Comparison of ENCODE assay signal across 8 mouse cellular contexts in genomic region chr1:97769294-97769903, GRCm38 (mm10). TPM values are rescaled to one million over a fixed set of nuclear protein-coding genes. Genes with fewer than 3 reads are reported as not detected.
A peak's percentile ranks its signal among the peaks of the same experiment; 100 is the strongest.
DNase-seq lines count a peak whose midpoint lies in the region; ATAC-seq and TF ChIP-seq lines count a peak whose summit lies in the region.

No protein-coding gene starts in this region.

- no peak for TF ChIP-seq POLR2A in limb, embryonic 14.5 days (IDR thresholded peaks at IDR 0.05; ENCODE audit: borderline replicate concordance, extremely low read depth, insufficient read depth, insufficient read length)

- no peaks in the 10 kb centered on the region for H3K9me3 ChIP-seq in embryonic facial prominence, embryonic 15.5 days (replicated peaks)
- no peaks in the 10 kb centered on the region for H3K9me3 ChIP-seq in hindbrain, embryonic 10.5 days
- H3K9me3 ChIP-seq in limb, embryonic 14.5 days (ENCODE audit: control insufficient read depth, low read length): no peaks in the 10 kb centered on the region

- DNase-seq in kidney, adult 18-20 months: peak; percentile 43
- no peak for DNase-seq in kidney, postnatal 4 days
- peak; percentile 16 for DNase-seq in T-cell, adult 2 months (ENCODE audit: low spot score)
- DNase-seq in hindbrain, embryonic 10.5 days (ENCODE audit: low spot score): peak; percentile 46
- no peak for DNase-seq in limb, embryonic 14.5 days (ENCODE audit: low spot score)
- peak; percentile 14 for DNase-seq in urinary bladder, postnatal 14 days (ENCODE audit: low spot score)

- H3K4me2 ChIP-seq in embryonic facial prominence, embryonic 15.5 days (replicated peaks): peak overlapping the region; percentile 78
- peak overlapping the region; percentile 65 for H3K4me2 ChIP-seq in limb, embryonic 14.5 days (replicated peaks; ENCODE audit: low read depth, low read length, severe bottlenecking)

- H3K27me3 ChIP-seq in embryonic facial prominence, embryonic 15.5 days: no peaks in the 10 kb centered on the region
- no peaks in the 10 kb centered on the region for H3K27me3 ChIP-seq in hindbrain, embryonic 10.5 days (ENCODE audit: insufficient read depth, poor library complexity, severe bottlenecking)
- H3K27me3 ChIP-seq in limb, embryonic 14.5 days (ENCODE audit: control insufficient read depth, insufficient read depth, low read length): no peaks in the 10 kb centered on the region

- peaks cover 8% of the 10 kb centered on the region; the same call in 1 of the 2 replicates for H3K4me1 ChIP-seq in embryonic facial prominence, embryonic 15.5 days
- H3K4me1 ChIP-seq in hindbrain, embryonic 10.5 days (replicated peaks): peaks cover 23% of the 10 kb centered on the region
- H3K4me1 ChIP-seq in limb, embryonic 14.5 days (ENCODE audit: control insufficient read depth, insufficient read depth, low read length): peaks cover 12% of the 10 kb centered on the region

- H3K4me3 ChIP-seq in embryonic facial prominence, embryonic 15.5 days (replicated peaks): peak overlapping the region; percentile 89
- peak overlapping the region; percentile 94 for H3K4me3 ChIP-seq in hindbrain, embryonic 10.5 days
- H3K4me3 ChIP-seq in limb, embryonic 14.5 days (replicated peaks; ENCODE audit: low read length): peak overlapping the region; percentile 74

- peak overlapping the region; percentile 86 for H3K9ac ChIP-seq in embryonic facial prominence, embryonic 15.5 days
- H3K9ac ChIP-seq in limb, embryonic 14.5 days (ENCODE audit: low read depth, low read length, severe bottlenecking): peak overlapping the region; percentile 75

- 0% methylated on average over 40 of the region's 40 CpGs for WGBS in embryonic facial prominence, embryonic 15.5 days
- WGBS in hindbrain, embryonic 10.5 days: under 1% methylated on average over 40 of the region's 40 CpGs
- WGBS in limb, embryonic 14.5 days: under 1% methylated on average over 40 of the region's 40 CpGs

- ATAC-seq in embryonic facial prominence, embryonic 15.5 days (ENCODE audit: insufficient number of reproducible peaks, low FRiP score, low TSS enrichment, low read depth): no peak
- ATAC-seq in limb, embryonic 14.5 days (ENCODE audit: low FRiP score, low read depth): peak; percentile 13
- ATAC-seq in monocyte, adult 5-6 weeks (replicated peaks; ENCODE audit: insufficient number of reproducible peaks, low FRiP score, low TSS enrichment, poor library complexity, severe bottlenecking): peak; percentile 16

- H3K36me3 ChIP-seq in embryonic facial prominence, embryonic 15.5 days: no peaks in the 10 kb centered on the region
- no peaks in the 10 kb centered on the region for H3K36me3 ChIP-seq in hindbrain, embryonic 10.5 days
- no peaks in the 10 kb centered on the region for H3K36me3 ChIP-seq in limb, embryonic 14.5 days (ENCODE audit: control insufficient read depth, insufficient read depth, low read length)

- H3K27ac ChIP-seq in embryonic facial prominence, embryonic 15.5 days (replicated peaks): peak overlapping the region; percentile 75
- H3K27ac ChIP-seq in hindbrain, embryonic 10.5 days: peak overlapping the region; percentile 93
- H3K27ac ChIP-seq in limb, embryonic 14.5 days (replicated peaks; ENCODE audit: low read depth, low read length): peak overlapping the region; percentile 68

RNA-seq across cellular contexts. Expression of gene Gin1, which starts 0.6 kb away (rescaled TPM):
- 15.4 and 15.6 TPM in 2 replicates for polyA plus RNA-seq in embryonic facial prominence, embryonic 15.5 days (2015; fragmentation: Nextera tagmentation; extraction: Ambion mirVana)
- polyA plus RNA-seq in hindbrain, embryonic 10.5 days (2016; fragmentation: Nextera tagmentation; extraction: Ambion mirVana): 14.7 and 16.6 TPM in 2 replicates
- polyA plus RNA-seq in limb, embryonic 14.5 days (2012; rRNA removed): 5.7 and 8.6 TPM in 2 replicates
- 13.3 and 14.8 TPM in 2 replicates for polyA plus RNA-seq in limb, embryonic 14.5 days (2014; fragmentation: Nextera tagmentation; extraction: Ambion mirVana)
- total RNA-seq in monocyte, adult 5-6 weeks (2017): 4.8 to 8.8 TPM (median 8.4 TPM) in 3 replicates

RNA-seq across cellular contexts. Expression of gene Ppip5k2, which starts 0.8 kb away (rescaled TPM):
- polyA plus RNA-seq in embryonic facial prominence, embryonic 15.5 days (2015; fragmentation: Nextera tagmentation; extraction: Ambion mirVana): 19.3 and 21.3 TPM in 2 replicates
- polyA plus RNA-seq in hindbrain, embryonic 10.5 days (2016; fragmentation: Nextera tagmentation; extraction: Ambion mirVana): 35.8 and 40.3 TPM in 2 replicates
- 20.9 and 22.3 TPM in 2 replicates for polyA plus RNA-seq in limb, embryonic 14.5 days (2012; rRNA removed)
- polyA plus RNA-seq in limb, embryonic 14.5 days (2014; fragmentation: Nextera tagmentation; extraction: Ambion mirVana): 25.7 and 32.7 TPM in 2 replicates
- 32.8 to 50.5 TPM (median 42.8 TPM) in 3 replicates for total RNA-seq in monocyte, adult 5-6 weeks (2017)

Comparison
In these comparisons a context has a peak if more than half of its experiments do, and no peak if none do; other contexts are left out.
1. DNase-seq: peak in kidney, adult 18-20 months (single experiment), T-cell, adult 2 months (single experiment), hindbrain, embryonic 10.5 days (single experiment) and urinary bladder, postnatal 14 days (single experiment); none in kidney, postnatal 4 days (0 of 2) and limb, embryonic 14.5 days (single experiment).
2. Peak in every context shown above with its lines, with median percentiles within 50 percentile points of each other: H3K27ac ChIP-seq and H3K4me3 ChIP-seq.